Mouse (Mus musculus): ENCODE measurements around the gene Foxo3. TPM values are rescaled to one million over a fixed set of nuclear protein-coding genes. Genes with fewer than 3 reads are reported as not detected.

The Foxo3 gene
- polyA plus RNA-seq, 1 experiment: 14.6 TPM

DNA sequence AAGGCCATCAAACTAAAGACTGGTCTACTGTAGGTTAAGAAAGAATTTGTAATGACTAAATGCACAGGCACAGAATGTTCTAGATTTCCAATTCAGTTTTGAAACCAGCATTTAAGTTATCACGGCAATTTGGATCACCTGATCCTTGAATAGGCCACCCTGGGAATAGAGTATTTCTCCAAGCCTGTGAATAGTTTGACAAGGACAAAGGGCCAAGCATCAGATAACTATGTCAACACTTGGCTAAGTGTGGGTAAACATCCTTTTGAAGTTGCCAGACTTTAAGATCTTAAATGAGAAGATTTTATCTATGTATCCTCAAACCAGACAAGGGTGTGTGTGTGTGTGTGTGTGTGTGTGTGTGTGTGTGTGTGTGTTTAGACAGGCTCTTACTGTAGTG is 136.8 kb downstream of the Foxo3 start:
- TF ChIP-seq CTCF (IDR thresholded peaks at IDR 0.05; ENCODE audit: borderline replicate concordance, extremely low read depth, insufficient read depth, insufficient read length) (no peak), POLR2A (IDR thresholded peaks at IDR 0.05; ENCODE audit: borderline replicate concordance, extremely low read depth, insufficient read depth, insufficient read length, poor library complexity, severe bottlenecking) (no peak)
- DNase-seq (ENCODE audit: low read depth): no peak

DNA sequence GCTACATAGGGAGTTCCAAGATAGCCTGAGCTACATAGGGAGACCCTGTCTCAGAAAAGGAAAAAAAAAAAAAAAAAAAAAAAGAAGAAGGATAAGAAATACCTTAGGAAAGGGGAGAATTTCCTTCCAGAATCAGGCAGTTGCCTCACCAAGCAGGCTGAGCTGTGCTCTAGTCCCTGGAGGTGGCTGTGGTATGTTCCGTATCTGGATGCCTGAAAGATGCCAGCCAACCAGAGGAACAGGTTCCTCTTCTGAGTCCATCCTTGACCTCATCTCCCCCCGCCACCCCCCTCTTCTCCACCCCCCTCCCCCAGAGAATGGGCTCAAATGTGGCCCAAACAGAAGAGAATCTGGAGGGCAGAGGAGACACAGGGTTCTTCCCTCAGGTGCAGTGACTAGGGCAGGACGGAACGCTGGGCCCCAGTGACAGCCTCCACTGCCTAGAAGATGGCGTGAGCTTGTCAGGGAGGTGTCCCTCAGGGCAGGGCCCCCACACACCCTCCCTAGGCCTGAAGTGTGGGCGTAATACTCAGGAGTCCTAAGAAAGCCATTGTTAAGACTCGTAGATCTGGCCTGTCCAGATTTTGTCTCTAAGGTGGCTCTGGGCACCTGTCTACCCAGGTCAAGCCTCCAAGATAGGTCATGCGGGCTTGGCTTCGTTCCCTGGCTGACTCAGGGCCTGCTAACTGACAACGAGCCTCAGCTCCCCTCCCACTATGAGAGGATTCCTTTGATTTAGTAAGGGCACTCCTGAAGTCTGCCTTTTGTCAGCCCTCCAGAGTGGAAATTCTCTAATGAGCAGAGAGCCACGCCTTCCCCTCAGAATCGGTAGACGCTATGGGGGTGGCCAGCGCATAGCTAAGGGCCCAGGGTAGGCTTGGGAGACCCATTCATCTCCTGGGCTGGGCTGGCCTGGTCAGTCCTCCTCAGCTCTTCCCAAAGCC is 141.5 kb downstream of the Foxo3 start:
- no peak for DNase-seq (ENCODE audit: low read depth)

More for the DNA sequence above, 141.5 kb downstream of the Foxo3 start:
- no peak for TF ChIP-seq CTCF (IDR thresholded peaks at IDR 0.05; ENCODE audit: borderline replicate concordance, extremely low read depth, insufficient read depth, insufficient read length)
- TF ChIP-seq POLR2A (IDR thresholded peaks at IDR 0.05; ENCODE audit: borderline replicate concordance, extremely low read depth, insufficient read depth, insufficient read length, poor library complexity, severe bottlenecking): no peak

Other genes starting within 250 kb of the Foxo3 start
- 4.4 and 4.9 TPM in 2 replicates for gene Afg1l, start 201.8 kb upstream of the Foxo3 start, polyA plus RNA-seq (2012; rRNA removed)
- 269 and 325 TPM in 2 replicates for gene Snx3, start 225.3 kb upstream of the Foxo3 start, polyA plus RNA-seq (2012; rRNA removed)

Data from brain, embryonic 14.5 days (tissue).